ENCODE assay signal across 12 mouse cellular contexts in genomic region chr2:158155615-158156014, GRCm38 (mm10).
"Had no signal": no experiment of that assay in that cellular context is flagged by ENCODE, and none has a peak within 500 bp of the region (broad histone marks: within the 10 kb centered on the region; RNA-seq: fewer than 3 reads in every experiment).

No protein-coding gene starts in this region.

- H3K4me2 ChIP-seq: limb, embryonic 12.5 days; midbrain, embryonic 13.5 days; neural tube, embryonic 15.5 days had no signal

- ATAC-seq: midbrain, embryonic 13.5 days had no signal

- H3K9ac ChIP-seq: limb, embryonic 12.5 days; liver, embryonic 14.5 days; midbrain, embryonic 13.5 days; neural tube, embryonic 15.5 days had no signal

- H3K4me3 ChIP-seq: limb, embryonic 12.5 days; midbrain, embryonic 13.5 days; neural tube, embryonic 15.5 days had no signal

- H3K36me3 ChIP-seq: limb, embryonic 12.5 days; midbrain, embryonic 13.5 days; neural tube, embryonic 15.5 days had no signal

- H3K27me3 ChIP-seq: limb, embryonic 12.5 days; midbrain, embryonic 13.5 days; neural tube, embryonic 15.5 days had no signal

- H3K27ac ChIP-seq: limb, embryonic 12.5 days; liver, embryonic 14.5 days; midbrain, embryonic 13.5 days; neural tube, embryonic 15.5 days; stomach, postnatal 0 days had no signal

- DNase-seq: kidney, adult 18-20 months; kidney, postnatal 25 days; layer of hippocampus, adult 9-11 months; layer of hippocampus, postnatal 36 days; right cerebral cortex, adult 18-20 months; right cerebral cortex, postnatal 25 days; thymus, postnatal 4 days had no signal
